Mouse (Mus musculus) bone marrow macrophage, adult 2 months (primary cell): Measurements from ENCODE around the gene Hoxc11.

Experiments used
- CTCF ChIP-seq: IDR thresholded peaks from 2 replicates; pipeline ENCODE4 v1.5.1; 2012; ENCODE audit warnings: low read depth, mild to moderate bottlenecking, low read length, moderate library complexity
- POLR2A ChIP-seq: IDR thresholded peaks from 2 replicates; pipeline ENCODE4 v1.6.1; 2012; ENCODE audit warnings: mild to moderate bottlenecking, low read depth, low read length, borderline replicate concordance

- TF ChIP-seq CTCF (no peak), POLR2A (no peak)
These were observed 37.6 kb downstream of the Hoxc11 start for GRCm38 (mm10) chr15:102991782-102992181.
